Mouse (Mus musculus) ES-Bruce4 (cell line): ENCODE results near the gene Gm884.

ENCODE experiments used
- CTCF ChIP-seq: IDR thresholded peaks from one replicate; pipeline ENCODE4 v1.8.1; 2011; ENCODE audit warnings: low read depth, low read length
- EP300 ChIP-seq: IDR thresholded peaks from 2 replicates; pipeline ENCODE4 v1.6.1; 2011; ENCODE audit warnings: low read depth, low read length; ENCODE audit not compliant: insufficient read depth
- POLR2A ChIP-seq: IDR thresholded peaks from one replicate; pipeline ENCODE4 v1.8.1; 2011; ENCODE audit warnings: low read length; ENCODE audit not compliant: insufficient read depth

DNA sequence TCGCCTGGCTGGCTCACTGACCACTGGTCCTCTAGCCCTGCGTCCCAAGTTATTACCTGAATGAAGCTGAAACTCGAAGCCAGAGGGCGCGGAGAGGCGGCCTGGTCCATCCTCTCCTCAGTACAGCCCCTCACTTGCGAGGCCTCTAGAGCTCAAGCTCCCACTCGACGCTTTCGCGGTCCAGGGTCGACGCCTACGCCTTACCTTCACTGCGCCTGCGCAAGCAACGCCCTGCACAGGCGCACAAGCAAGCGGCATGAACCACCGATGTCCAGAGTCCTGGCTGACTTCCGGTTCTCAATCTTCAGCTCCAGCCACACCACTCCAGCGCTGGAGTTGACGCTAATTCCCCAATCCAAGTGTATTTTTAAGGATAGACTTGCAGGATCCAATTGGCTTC, 6.5 kb upstream of the Gm884 start:
- TF ChIP-seq CTCF (no peak), EP300 (no peak), POLR2A (no peak)
